Mouse (Mus musculus) heart, postnatal 0 days (tissue): Measurements from ENCODE around the gene Litaf.

Experiments used
- CTCF ChIP-seq: IDR thresholded peaks from 2 replicates; pipeline ENCODE4 v1.5.1; 2016; ENCODE audit warnings: antibody characterized with exemption, control low read depth, low read depth
- EP300 ChIP-seq: IDR thresholded peaks from 2 replicates; pipeline ENCODE4 v1.6.1; 2016; ENCODE audit warnings: antibody characterized with exemption, low read depth

DNA sequence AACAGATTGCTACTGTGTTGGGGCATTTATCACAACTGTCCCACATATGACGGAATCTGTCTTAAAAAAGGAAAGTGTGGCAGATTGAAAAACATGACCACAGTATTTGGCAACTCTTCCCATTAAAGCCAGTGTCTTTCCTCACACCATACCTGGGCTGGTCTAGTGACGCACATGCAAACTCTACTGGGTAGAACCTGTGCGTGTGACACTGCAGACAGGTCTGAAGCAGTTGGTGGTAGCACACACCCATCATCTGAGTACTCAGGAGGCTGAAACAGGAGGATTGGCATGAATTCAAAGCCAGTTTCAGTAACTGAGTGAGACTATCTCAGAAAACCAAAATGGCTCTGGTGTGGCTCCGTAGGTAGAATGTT lies 43.9 kb downstream of the Litaf start:
- TF ChIP-seq CTCF: no peak
- no peak for TF ChIP-seq EP300
